Mouse (Mus musculus) bone marrow macrophage, adult 2 months (primary cell): Measurements from ENCODE around the gene 1190005I06Rik.

Source experiments
- CTCF ChIP-seq: IDR thresholded peaks from 2 replicates; pipeline ENCODE4 v1.5.1; 2012; ENCODE audit warnings: low read depth, mild to moderate bottlenecking, low read length, moderate library complexity
- POLR2A ChIP-seq: IDR thresholded peaks from 2 replicates; pipeline ENCODE4 v1.6.1; 2012; ENCODE audit warnings: mild to moderate bottlenecking, low read depth, low read length, borderline replicate concordance

GRCm38 (mm10) chr8:120568164-120568798, 79.2 kb downstream of the 1190005I06Rik start:
- no peak for TF ChIP-seq CTCF
- TF ChIP-seq POLR2A, result no peak
